ENCODE assay signal across 5 mouse cellular contexts in the genomic region with DNA sequence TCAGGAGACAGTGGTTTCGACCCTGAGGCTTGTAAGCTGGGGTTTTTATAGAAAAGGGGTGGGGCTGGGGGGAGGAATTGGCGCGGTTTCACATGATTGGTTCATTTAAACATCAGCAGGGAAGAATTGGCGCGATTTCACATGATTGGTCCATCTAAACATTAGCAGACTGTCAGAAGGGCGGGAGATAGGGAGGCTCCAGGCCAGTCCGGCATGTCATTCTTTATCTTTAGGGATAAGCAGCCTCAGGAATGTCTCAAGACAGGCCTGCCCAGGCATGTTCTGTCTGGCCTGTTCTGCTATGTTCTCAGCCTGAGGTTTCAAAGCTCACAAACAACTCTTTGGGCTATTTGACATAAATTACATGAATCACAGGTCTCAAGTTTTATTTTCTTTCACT. TPM values are rescaled to one million over a fixed set of nuclear protein-coding genes. Genes with fewer than 3 reads are reported as not detected.
DNase-seq lines count a peak whose midpoint lies in the region.

No protein-coding gene starts in this region.

- DNase-seq in NIH3T3 (ENCODE audit: low read depth) = peak; percentile 6
- DNase-seq in embryo, embryonic 10.5 days (ENCODE audit: low spot score) = peak; percentile 3
- DNase-seq in gonadal fat pad, adult 2 months (ENCODE audit: low read depth) = peak; percentile 27
- peak; percentile 20 for DNase-seq in heart, postnatal 4 days
- DNase-seq in urinary bladder, postnatal 14 days (ENCODE audit: low spot score) = peak; percentile 43

RNA-seq across cellular contexts. Expression of gene Stard9, which starts 52.2 kb away (rescaled TPM):
- polyA plus RNA-seq in gonadal fat pad, adult 2 months (2012; rRNA removed) = 7.0 and 9.9 TPM in 2 replicates
- 10 to 100 TPM; 15.3 to 16.3 TPM for total RNA-seq in heart, postnatal 4 days (2021)

Comparison
In these comparisons a context has a peak if more than half of its experiments do, and no peak if none do; other contexts are left out.
1. Peak in every context shown above with its lines: DNase-seq.